In genomic region chr3:87765631-87766283, GRCm38 (mm10) we compare ENCODE assay signal across 11 mouse cellular contexts. TPM values are rescaled to one million over a fixed set of nuclear protein-coding genes. Genes with fewer than 3 reads are reported as not detected.
DNase-seq lines count a peak whose midpoint lies in the region; ATAC-seq and TF ChIP-seq lines count a peak whose summit lies in the region.
"Had no signal": no experiment of that assay in that cellular context is flagged by ENCODE, and none has a peak within 500 bp of the region (broad histone marks: within the 10 kb centered on the region; RNA-seq: fewer than 3 reads in every experiment).

No protein-coding gene starts in this region.

- H3K27me3 ChIP-seq in kidney, embryonic 14.5 days (ENCODE audit: control insufficient read depth, insufficient read depth, low read length), result no peaks in the 10 kb centered on the region
- peaks cover 4% of the 10 kb centered on the region; the same call in 1 of the 2 replicates for H3K27me3 ChIP-seq in heart, embryonic 15.5 days
- 0 out of 2 replicates have a peak, but pooled peaks cover 9% of the 10 kb centered on the region for H3K27me3 ChIP-seq in limb, embryonic 13.5 days

- H3K36me3 ChIP-seq in kidney, embryonic 14.5 days (ENCODE audit: control insufficient read depth, insufficient read depth, low read length), result no peaks in the 10 kb centered on the region
- H3K36me3 ChIP-seq in heart, embryonic 15.5 days, result no peaks in the 10 kb centered on the region
- no peaks in the 10 kb centered on the region for H3K36me3 ChIP-seq in limb, embryonic 13.5 days
- H3K36me3 ChIP-seq: neural tube, embryonic 12.5 days had no signal

- no peak for DNase-seq in kidney, adult 11 months
- DNase-seq in testis, postnatal 14 days (ENCODE audit: low spot score), result no peak
- DNase-seq in frontal cortex, postnatal 14 days (ENCODE audit: low spot score in 2 of 2), result no peak
- no peak for DNase-seq in left cerebral cortex, postnatal 4 days

- H3K27ac ChIP-seq in kidney, embryonic 14.5 days (ENCODE audit: low read depth, low read length), result peak overlapping the region; percentile 95
- peak overlapping the region; percentile 60; the same call in 1 of the 2 replicates for H3K27ac ChIP-seq in cortical plate, adult 2 months (ENCODE audit: insufficient read depth, low read length)
- peak overlapping the region; percentile 82 for H3K27ac ChIP-seq in heart, embryonic 15.5 days
- peak overlapping the region; percentile 92; the same call in 1 of the 2 replicates for H3K27ac ChIP-seq in limb, embryonic 13.5 days
- H3K27ac ChIP-seq: liver, embryonic 14.5 days; neural tube, embryonic 12.5 days had no signal

- H3K4me3 ChIP-seq in kidney, embryonic 14.5 days (ENCODE audit: low read length), result no peak overlapping the region; the same call in 1 of the 2 replicates
- H3K4me3 ChIP-seq in cortical plate, adult 2 months (ENCODE audit: insufficient read depth, low read length), result no peak overlapping the region
- H3K4me3 ChIP-seq in heart, embryonic 15.5 days, result no peak overlapping the region
- H3K4me3 ChIP-seq in limb, embryonic 13.5 days, result no peak overlapping the region
- H3K4me3 ChIP-seq: neural tube, embryonic 12.5 days had no signal

- H3K4me1 ChIP-seq in kidney, embryonic 14.5 days (ENCODE audit: control insufficient read depth, insufficient read depth, low read length), result peaks cover 68% of the 10 kb centered on the region
- no peaks in the 10 kb centered on the region for H3K4me1 ChIP-seq in cortical plate, adult 2 months (ENCODE audit: control insufficient read depth, insufficient read depth, low read length)
- H3K4me1 ChIP-seq in heart, embryonic 15.5 days (replicated peaks), result peaks cover 60% of the 10 kb centered on the region
- H3K4me1 ChIP-seq in limb, embryonic 13.5 days, result peaks cover 73% of the 10 kb centered on the region

- WGBS in kidney, embryonic 14.5 days, result 70% methylated on average over 5 of the region's 5 CpGs
- 63% methylated on average over 5 of the region's 5 CpGs for WGBS in heart, embryonic 15.5 days
- 63% methylated on average over 5 of the region's 5 CpGs for WGBS in limb, embryonic 13.5 days

- peak overlapping the region; percentile 23; the same call in 1 of the 2 replicates for H3K9ac ChIP-seq in kidney, embryonic 14.5 days (ENCODE audit: low read depth, low read length)
- H3K9ac ChIP-seq in heart, embryonic 15.5 days, result no peak overlapping the region
- no peak overlapping the region for H3K9ac ChIP-seq in limb, embryonic 13.5 days
- H3K9ac ChIP-seq: liver, embryonic 14.5 days; neural tube, embryonic 12.5 days had no signal

- no peaks in the 10 kb centered on the region for H3K9me3 ChIP-seq in kidney, embryonic 14.5 days (ENCODE audit: control insufficient read depth, low read length)
- H3K9me3 ChIP-seq in heart, embryonic 15.5 days (replicated peaks), result no peaks in the 10 kb centered on the region
- no peaks in the 10 kb centered on the region for H3K9me3 ChIP-seq in limb, embryonic 13.5 days
- H3K9me3 ChIP-seq: neural tube, embryonic 12.5 days had no signal

- no peak for ATAC-seq in kidney, embryonic 14.5 days (ENCODE audit: low FRiP score, low TSS enrichment)
- ATAC-seq in heart, embryonic 15.5 days (replicated peaks; ENCODE audit: insufficient number of reproducible peaks, insufficient read depth, low FRiP score, low read depth), result no peak
- no peak for ATAC-seq in limb, embryonic 13.5 days (ENCODE audit: low FRiP score, low read depth)

- H3K4me2 ChIP-seq in kidney, embryonic 14.5 days (replicated peaks; ENCODE audit: low read depth, low read length), result peak overlapping the region; percentile 31
- peak overlapping the region; percentile 56 for H3K4me2 ChIP-seq in heart, embryonic 15.5 days
- peak overlapping the region; percentile 56 for H3K4me2 ChIP-seq in limb, embryonic 13.5 days (replicated peaks)

- intact Hi-C loops in left cerebral cortex, postnatal 4 days (cut with DNase I), result no loop called here

- TF ChIP-seq CTCF in cortical plate, adult 2 months (IDR thresholded peaks at IDR 0.05; ENCODE audit: extremely low read depth, insufficient read depth, low read length), result no peak

- no peak for TF ChIP-seq POLR2A in cortical plate, adult 2 months (IDR thresholded peaks at IDR 0.05; ENCODE audit: extremely low read depth, insufficient read depth, low read length)

RNA-seq across cellular contexts. Expression of gene Lrrc71, which starts 17.3 kb away (rescaled TPM):
- polyA plus RNA-seq in kidney, embryonic 14.5 days (2014; fragmentation: Nextera tagmentation; extraction: Ambion mirVana), result 0.87 and 0.89 TPM in 2 replicates
- polyA plus RNA-seq in cortical plate, adult 2 months (2012; rRNA removed), result 0.38 and 0.81 TPM in 2 replicates
- 0.29 and 0.70 TPM in 2 replicates for polyA plus RNA-seq in heart, embryonic 15.5 days (2015; fragmentation: Nextera tagmentation; extraction: Ambion mirVana)
- polyA plus RNA-seq in limb, embryonic 13.5 days (2015; fragmentation: Nextera tagmentation; extraction: Ambion mirVana), result 0.36 and 0.61 TPM in 2 replicates
- 1 to 10 TPM in 1 of 2 experiments, under 1 TPM in 1; 0.46 to 1.4 TPM for total RNA-seq in left cerebral cortex, postnatal 4 days (2021)
- total RNA-seq: granulocyte monocyte progenitor cell, adult 5-6 weeks had no signal

RNA-seq across cellular contexts. Expression of gene Ntrk1, which starts 29.2 kb away (rescaled TPM):
- 5.3 and 5.4 TPM in 2 replicates for polyA plus RNA-seq in kidney, embryonic 14.5 days (2014; fragmentation: Nextera tagmentation; extraction: Ambion mirVana)
- 0.40 TPM in 1 of 2 replicates, not detected in the other for polyA plus RNA-seq in cortical plate, adult 2 months (2012; rRNA removed)
- polyA plus RNA-seq in heart, embryonic 15.5 days (2015; fragmentation: Nextera tagmentation; extraction: Ambion mirVana), result 0.40 and 4.9 TPM in 2 replicates
- 2.6 and 2.7 TPM in 2 replicates for polyA plus RNA-seq in limb, embryonic 13.5 days (2015; fragmentation: Nextera tagmentation; extraction: Ambion mirVana)
- under 1 TPM; 0.38 to 0.93 TPM for total RNA-seq in left cerebral cortex, postnatal 4 days (2021)
- total RNA-seq: granulocyte monocyte progenitor cell, adult 5-6 weeks had no signal

RNA-seq across cellular contexts. Expression of gene Insrr, which starts 31.0 kb away (rescaled TPM):
- 0.95 and 0.97 TPM in 2 replicates for polyA plus RNA-seq in kidney, embryonic 14.5 days (2014; fragmentation: Nextera tagmentation; extraction: Ambion mirVana)
- 0.25 and 0.27 TPM in 2 replicates for polyA plus RNA-seq in cortical plate, adult 2 months (2012; rRNA removed)
- polyA plus RNA-seq in heart, embryonic 15.5 days (2015; fragmentation: Nextera tagmentation; extraction: Ambion mirVana), result 0.08 and 0.11 TPM in 2 replicates
- 0.27 and 0.51 TPM in 2 replicates for polyA plus RNA-seq in limb, embryonic 13.5 days (2015; fragmentation: Nextera tagmentation; extraction: Ambion mirVana)
- 1 to 10 TPM in 1 of 2 experiments, under 1 TPM in 1; 0.70 to 1.9 TPM for total RNA-seq in left cerebral cortex, postnatal 4 days (2021)
- total RNA-seq: granulocyte monocyte progenitor cell, adult 5-6 weeks had no signal

RNA-seq across cellular contexts. Expression of gene Pear1, which starts 58.3 kb away (rescaled TPM):
- 25.3 and 41.0 TPM in 2 replicates for polyA plus RNA-seq in kidney, embryonic 14.5 days (2014; fragmentation: Nextera tagmentation; extraction: Ambion mirVana)
- 9.6 and 9.9 TPM in 2 replicates for polyA plus RNA-seq in cortical plate, adult 2 months (2012; rRNA removed)
- 17.4 and 25.4 TPM in 2 replicates for polyA plus RNA-seq in heart, embryonic 15.5 days (2015; fragmentation: Nextera tagmentation; extraction: Ambion mirVana)
- 18.2 and 20.4 TPM in 2 replicates for polyA plus RNA-seq in limb, embryonic 13.5 days (2015; fragmentation: Nextera tagmentation; extraction: Ambion mirVana)
- 10 to 100 TPM in 1 of 2 experiments, 1 to 10 TPM in 1; 8.0 to 11.5 TPM for total RNA-seq in left cerebral cortex, postnatal 4 days (2021)
